Mouse (Mus musculus) v-Abl transformed pro-B cells (cell line): Measurements from ENCODE around the gene Cdk18.

Experiments
- in situ Hi-C, 2 experiments: fragments of 400-800 bp; cut with MboI; formaldehyde crosslinking; loops; one replicate each; pipeline ENCODE4 v1.15.1; 2025; ENCODE audit not compliant: unreplicated experiment in 2 of 2

The Cdk18 gene

DNA sequence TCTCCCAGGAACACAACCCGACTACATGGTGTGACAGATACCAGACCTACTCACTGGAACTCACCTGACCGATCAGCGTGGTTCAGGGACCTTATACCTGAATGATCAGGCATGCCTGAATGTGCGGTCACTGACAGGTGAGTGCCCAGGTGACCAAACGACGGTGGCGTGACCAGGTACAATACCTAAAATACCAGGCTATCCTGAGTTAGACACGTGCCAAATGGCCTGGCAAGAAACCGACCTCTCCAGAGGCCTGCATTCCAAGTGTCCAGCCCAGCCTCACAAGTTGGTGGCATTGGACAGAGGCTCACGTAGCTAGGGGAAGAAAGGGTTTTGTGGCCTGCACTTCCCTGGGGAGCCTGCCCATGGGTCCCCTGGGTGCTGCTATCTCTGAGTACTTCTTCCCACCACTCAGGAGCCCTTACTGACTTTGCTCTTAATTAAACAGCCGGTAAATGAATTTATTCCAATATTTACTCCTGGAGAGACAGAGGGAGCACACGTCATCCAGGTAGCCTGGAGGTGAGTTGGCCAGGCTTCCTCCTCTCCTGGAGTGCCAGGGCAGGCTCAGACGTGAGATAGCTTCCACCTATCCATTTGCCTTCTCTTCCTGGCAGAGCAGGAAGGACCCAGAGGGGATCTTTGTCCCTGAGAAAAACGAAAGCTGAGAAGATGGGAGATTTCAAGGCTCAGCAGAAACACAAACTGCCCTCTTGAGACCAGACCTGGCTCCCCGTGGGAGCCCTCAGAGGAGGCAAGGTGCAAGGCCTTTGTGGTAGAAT is 11.5 kb upstream of the Cdk18 start:
- in situ Hi-C loops: no loop called here

GRCm38 (mm10) chr1:132150171-132150570 is 10.7 kb upstream of the Cdk18 start:
- in situ Hi-C loops: no loop called here

DNA sequence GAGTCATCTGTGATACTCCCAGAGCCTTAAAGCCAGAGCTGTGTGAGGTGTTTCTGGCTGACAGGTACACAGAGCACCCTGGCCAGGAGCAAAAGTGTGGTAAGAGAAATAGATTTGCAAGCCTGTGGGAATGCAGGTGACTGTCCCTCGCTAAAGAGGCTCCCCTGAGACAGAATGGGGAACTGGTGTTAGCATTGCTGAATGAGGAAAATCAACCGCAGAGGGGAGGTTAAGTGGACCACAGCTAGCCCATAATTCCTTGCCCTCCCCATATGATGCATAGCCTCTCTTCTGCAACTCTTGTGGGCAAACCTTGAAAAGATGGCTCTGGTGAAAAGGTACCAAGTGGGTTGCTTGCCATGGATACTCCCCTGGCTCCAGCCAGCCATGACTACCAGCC is 9.9 kb upstream of the Cdk18 start:
- in situ Hi-C loops: no loop called here

DNA sequence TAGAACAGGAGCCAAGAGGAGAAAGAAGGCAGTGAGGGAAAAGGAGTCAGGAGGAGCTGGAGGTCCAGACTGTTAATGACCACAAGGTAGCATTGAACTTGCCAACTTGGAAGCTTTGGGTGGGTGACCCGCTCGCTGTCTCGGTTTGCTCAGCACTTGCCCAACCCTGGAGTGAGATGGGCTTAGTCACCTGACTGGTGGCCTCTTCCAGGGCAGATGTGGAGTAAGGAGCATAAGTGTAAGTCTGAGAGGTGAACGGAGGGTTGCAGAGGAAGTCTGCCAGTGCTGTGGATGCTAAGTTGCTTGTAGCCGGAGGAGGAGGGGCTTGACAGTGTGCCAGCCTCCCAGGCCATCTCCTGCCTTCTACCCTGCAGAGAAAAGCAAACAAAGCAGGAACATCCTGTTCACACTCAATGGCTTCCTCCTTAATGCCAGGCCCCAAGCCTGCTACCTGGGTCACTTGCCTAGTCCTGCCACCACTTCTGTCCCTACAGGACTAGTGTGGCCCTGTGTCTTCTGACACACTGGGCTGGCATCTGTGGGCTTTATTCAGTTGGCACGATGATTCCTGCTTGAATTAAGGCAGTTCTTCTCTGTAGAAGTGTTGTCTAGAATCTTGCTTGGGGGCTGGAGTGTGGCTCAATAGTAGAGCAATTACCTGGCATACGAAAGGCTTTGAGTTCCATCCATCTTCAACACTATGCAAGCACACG is 6.6 kb upstream of the Cdk18 start:
- in situ Hi-C loops: no loop called here

DNA sequence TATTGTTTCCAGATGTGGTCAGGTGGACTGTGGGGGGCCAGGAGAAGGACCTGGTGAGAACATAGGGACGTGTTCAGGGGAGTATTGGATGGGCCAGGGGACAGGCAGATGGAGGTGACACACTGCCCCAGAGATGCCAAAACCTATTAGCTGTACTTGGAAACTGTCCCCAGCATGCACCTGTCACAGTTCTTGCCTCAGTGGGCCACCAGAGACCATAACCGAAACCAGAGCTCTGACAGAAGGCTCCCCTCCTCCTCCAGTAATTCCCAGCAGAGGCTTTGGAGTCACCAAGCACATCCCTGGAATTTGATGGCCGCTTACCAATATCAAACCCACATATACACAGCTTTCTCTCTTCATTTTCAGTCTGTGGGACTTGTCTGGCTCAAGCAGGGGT is 5.4 kb upstream of the Cdk18 start:
- in situ Hi-C loops: no loop called here

DNA sequence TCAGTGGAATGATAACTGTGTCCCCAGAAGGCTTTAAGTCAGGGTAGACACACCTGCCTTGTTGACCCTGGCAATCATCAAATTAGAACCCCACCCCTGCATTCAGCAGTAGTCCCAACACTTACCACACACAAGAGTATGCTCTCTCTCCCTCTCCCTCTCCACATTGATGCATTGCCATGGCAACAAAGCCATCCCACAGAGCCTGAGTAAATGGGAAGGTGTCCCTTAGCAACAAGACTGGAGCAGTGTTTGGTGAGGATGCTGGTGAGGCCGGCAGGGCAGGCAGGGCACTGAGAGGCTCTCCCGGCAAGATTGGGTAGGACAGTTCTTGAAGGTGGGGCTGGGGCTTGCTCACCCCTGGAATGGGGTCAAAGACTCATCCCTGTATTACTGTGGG is 4.7 kb upstream of the Cdk18 start:
- in situ Hi-C loops: no loop called here

DNA sequence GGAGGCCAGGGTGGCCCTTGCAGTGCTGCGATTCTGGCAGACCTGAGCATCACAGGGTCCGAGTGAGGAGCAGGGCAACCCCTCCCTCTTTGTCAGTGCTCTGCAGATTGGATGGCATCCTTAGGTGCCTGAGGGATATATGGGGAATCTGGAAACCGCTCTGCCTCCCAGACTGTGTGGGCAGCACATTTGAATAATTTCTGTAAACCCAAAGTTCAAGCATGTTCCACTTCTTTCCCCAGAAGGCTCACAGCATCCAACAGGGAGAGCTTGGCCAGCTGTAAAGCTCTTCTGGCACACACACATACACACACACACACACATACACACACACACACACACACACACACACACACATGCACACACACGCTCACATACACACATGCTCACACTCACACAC is 4.2 kb upstream of the Cdk18 start:
- in situ Hi-C loops: no loop called here

DNA sequence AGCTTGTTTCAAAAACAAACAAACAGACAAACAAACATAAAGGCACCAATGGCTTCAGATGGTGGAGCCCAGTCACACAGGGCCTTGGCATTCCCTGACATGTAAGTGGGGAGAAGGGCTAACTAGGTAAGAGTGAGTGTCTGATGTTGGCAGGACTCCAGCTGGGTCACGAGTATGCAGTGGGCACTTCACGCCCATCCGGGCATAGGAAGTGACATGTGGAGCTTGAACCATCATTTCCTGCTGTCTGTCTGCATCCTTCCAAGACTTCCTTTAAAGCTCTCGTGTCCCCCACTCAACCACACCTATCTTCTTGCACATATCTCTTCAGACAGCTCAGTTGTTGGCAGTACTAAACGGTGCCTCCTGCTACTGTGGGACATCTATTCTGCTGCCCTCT is 3.6 kb upstream of the Cdk18 start:
- in situ Hi-C loops: no loop called here

GRCm38 (mm10) chr1:132141753-132142152 is 2.3 kb upstream of the Cdk18 start:
- in situ Hi-C loops: no loop called here

DNA sequence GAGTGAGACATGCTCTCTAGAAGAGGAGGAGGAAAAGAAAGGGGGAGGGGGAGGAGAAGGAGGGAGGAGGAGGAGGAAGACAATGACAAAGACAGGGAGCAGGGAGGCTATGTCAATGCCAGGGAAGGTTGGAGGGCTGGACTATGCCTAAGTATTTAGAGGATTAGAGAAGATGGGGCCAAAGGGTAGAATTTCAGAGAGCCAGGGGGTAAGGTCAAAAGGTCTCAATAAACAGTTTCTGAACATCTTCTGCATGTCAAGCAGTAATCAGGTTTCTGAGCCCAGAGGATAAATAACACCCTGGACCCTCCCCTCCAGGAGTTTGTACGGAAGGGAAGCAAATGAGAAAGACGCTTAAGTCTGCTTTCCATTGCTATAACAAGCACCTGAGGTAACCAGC is 1.7 kb upstream of the Cdk18 start:
- in situ Hi-C loops: no loop called here

GRCm38 (mm10) chr1:132140574-132140973 is 1.1 kb upstream of the Cdk18 start:
- in situ Hi-C loops: no loop called here

DNA sequence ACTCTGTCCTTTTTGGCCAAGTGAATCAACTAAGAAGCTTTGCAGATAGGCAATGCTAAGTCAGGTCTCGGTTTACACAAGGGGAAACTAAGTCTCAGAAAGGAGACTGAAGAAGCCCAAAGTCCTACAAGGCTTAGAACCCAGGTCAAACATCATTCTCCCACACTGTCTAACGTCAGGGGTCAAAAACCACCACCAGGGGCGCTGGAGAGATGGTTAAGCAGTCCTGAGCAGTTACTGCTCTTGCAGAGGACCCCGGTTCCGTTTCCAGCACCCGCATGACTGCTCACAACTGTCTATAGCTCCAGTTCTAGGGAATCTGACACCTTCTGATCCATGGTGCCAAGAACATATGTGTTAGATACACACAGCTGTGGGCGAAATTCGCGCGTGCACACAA is 687 bp upstream of the Cdk18 start:
- in situ Hi-C loops: no loop called here

GRCm38 (mm10) chr1:132138576-132139415 is 688 bp downstream of the Cdk18 start:
- in situ Hi-C loops: no loop called here

GRCm38 (mm10) chr1:132137935-132138575 is 1.4 kb downstream of the Cdk18 start:
- in situ Hi-C loops: no loop called here

DNA sequence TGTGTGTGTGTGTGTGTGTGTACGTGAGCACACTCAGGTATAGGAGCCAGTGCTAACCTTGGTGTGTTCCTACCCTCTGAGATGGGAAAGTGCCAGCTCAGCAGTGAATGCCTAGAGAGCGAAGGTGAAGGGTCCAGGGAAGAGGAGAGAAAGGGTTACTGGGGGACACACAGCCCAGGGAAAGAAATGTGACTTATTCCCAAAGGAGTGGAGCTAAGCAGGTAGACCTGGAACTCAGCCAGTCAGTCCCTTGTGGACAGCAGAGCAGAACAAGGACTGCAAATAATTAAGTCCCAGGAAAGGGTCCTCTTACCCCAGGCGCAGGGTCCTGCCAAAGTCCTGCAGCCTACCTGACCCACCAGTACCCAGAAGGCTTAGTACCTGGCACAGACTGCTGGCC is 2.6 kb downstream of the Cdk18 start:
- in situ Hi-C loops: no loop called here

- in situ Hi-C loops: no loop called here
Observed at GRCm38 (mm10) chr1:132135631-132136030, 3.9 kb downstream of the Cdk18 start.

- in situ Hi-C loops: loop anchor here in 1 of 2 experiments (10.0 kb wide), 1 partner anchor 226 kb away; no protein-coding TSS in a partner anchor
Observed at GRCm38 (mm10) chr1:132128311-132128710, 11.2 kb downstream of the Cdk18 start.

- in situ Hi-C loops: loop anchor here in 1 of 2 experiments (10.0 kb wide), 1 partner anchor 229 kb away; no protein-coding TSS in a partner anchor
Observed at GRCm38 (mm10) chr1:132125803-132126405, 13.6 kb downstream of the Cdk18 start.

GRCm38 (mm10) chr1:132125249-132125648 is 14.2 kb downstream of the Cdk18 start:
- in situ Hi-C loops: loop anchor here in 1 of 2 experiments (10.0 kb wide), 1 partner anchor 230 kb away; no protein-coding TSS in a partner anchor

- in situ Hi-C loops: loop anchor here (5.0 to 10.0 kb wide), 5 partner anchors 34 to 234 kb away; no protein-coding TSS in a partner anchor
Observed at GRCm38 (mm10) chr1:132123420-132124014, 16.0 kb downstream of the Cdk18 start.
